Mouse (Mus musculus): ENCODE measurements around the gene Sorcs3.
A peak's percentile ranks its signal among the peaks of the same experiment; 100 is the strongest.

Sorcs3 gene

DNA sequence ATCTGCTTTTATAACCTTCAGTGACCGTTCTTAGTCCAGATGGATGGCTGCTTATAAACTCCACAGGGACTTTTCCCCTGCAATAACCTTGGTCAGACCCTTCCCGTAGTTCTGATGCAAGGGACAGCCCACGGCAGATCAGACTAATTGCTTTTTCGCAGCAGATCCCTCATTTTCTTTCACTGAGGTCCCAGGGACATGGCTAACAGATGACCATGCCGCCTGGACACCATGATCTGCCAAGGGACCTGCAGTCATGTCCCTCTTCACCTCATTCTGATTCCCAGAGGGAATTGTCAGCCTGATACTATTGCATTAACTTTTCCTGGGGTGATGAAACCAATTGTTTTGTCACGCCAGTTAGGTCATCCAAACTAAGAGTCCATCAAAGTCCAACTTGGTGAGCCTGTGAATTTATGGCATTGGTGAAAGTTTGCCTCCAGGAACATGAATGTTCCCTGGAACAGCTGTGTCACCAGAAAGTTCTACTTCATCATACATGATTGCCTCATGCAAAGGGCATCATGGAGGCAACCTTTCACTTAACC, 494.4 kb downstream of the Sorcs3 start:
- DNase-seq (ENCODE audit: extremely low spot score, low read depth, low spot score) = no peak

DNA sequence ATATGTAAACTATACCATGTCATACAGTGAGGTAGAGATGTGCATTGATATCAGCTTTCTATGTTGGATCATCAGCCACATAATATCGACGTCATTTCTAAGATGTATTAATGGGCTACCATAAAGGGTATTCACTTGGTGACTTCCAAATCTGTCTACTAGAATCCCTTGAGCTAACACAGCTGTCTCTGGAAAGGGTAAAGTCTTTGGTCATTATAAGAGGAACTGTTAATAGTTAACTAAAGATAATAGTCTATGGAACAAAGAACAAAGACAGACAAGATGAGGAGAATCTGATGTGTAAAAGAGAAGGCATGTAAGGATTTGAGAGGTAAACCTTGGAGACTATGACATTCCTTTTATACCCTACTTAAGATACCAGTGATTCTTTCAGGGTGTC, 497.9 kb downstream of the Sorcs3 start:
- no peak for DNase-seq (ENCODE audit: extremely low spot score, low read depth, low spot score)

DNA sequence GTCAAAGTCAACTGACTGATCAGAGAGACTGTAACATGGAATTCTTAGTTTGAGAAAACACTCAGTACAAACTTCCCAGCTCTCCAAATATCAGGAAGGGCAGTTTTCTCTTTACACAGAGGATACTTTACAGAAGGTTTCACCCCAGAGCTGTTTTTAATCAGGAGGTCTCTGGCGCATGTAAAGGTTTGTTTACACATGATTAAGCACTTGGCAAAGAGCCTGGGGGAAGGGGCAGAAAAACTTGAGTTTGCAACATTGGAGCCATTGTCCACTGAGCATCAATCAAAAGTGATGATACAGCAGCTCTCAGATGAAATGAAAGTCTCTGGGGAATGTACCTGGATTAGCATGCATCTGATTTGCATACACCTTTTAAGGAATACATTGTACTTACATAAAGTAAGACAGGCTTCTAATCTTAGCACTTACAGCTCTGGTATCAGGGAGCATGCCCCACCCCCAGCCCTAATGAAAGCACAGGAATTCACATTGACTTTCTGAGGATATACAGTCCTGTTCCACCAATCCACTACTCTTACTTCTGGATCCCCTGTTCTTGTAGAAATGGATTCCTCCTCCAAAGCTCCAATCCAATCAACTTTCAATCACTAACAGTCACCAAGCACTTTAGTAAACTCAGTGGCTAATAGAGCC, 500.6 kb downstream of the Sorcs3 start:
- no peak for DNase-seq (ENCODE audit: extremely low spot score, low read depth, low spot score)

DNA sequence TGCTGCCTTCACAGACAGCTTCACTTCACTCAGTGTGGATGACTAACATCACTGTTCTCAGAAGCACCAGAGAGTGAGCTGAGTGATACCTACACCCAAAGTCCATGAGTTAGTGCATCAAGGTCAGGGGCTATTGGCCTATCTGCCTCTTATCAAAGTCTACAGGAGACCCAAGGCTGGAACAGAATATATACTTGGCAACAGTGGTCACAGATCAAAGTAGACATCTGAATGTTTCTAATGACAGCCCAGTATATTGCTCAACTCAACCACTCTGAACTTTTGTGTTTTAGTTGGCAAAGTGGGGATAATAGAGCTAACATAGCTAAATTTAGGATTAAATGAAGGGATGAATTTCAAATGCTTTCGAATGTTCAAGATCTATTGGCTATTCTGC, 501.1 kb downstream of the Sorcs3 start:
- DNase-seq (ENCODE audit: extremely low spot score, low read depth, low spot score) = no peak

DNA sequence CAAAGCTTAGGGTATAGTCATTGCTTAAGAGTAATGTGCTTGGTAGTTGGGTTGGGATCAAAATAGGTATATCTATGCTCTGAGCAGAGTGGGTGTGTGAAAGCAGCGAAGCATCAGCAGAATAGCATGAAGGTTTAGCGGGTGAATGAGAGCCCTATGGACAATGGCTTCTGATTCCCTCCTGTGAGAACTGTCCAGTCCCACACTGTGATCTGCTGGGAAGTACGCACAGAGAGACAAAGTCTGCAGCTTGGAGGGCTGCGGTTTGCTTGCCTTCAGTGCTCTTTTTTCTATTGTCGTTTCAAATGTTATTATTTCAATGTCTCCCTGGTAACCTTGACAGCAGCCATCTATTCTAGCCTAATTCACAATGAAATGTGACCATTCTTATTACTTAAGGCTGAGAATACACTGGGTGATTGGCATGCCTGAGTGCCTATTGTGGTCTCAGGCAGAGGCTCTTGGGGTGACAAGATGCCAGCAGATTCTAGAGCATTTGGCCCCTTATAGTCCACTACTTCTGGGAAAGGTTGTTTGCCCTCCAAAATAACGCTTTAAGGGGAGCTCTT, 520.1 kb downstream of the Sorcs3 start:
- no peak for DNase-seq (ENCODE audit: extremely low spot score, low read depth, low spot score)

DNA sequence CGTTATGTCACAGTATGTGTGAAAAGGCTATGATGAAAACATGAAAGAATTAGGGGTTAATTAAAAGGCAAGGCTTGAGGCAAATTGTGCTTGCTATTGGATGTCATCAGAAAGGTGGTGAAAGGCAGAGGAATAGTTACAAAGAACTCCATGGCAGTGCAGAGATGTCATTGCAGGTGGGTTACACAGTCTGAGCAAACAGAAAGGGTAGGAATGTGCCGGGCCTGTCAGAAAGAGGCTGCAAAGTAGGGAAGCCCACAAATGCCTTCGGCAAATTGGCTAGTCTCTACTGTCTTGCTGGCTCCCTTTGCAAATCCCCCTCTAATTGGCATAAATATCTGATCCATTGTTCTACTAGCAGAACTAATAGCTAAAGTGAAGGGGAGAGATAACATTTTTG, 521.2 kb downstream of the Sorcs3 start:
- DNase-seq (ENCODE audit: extremely low spot score, low read depth, low spot score) = no peak

DNA sequence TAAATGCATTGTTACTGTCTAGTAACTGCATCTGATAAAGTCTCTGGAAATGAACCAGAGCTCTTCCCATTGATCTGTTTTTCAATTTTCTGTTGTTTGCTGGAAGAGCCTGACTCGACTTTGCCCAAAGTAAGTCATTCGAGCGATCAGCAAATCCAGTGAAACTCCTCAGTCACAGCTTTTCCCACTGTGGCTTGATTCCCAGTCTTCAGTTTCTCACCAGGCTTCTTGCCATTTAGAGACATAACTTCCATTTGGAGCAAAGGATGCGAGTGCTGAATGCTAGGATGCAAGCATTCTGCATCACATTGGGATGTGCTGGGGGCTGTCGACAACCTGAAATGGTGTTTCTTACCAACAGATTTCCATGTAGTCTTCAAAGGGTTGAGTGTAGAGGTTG, 521.8 kb downstream of the Sorcs3 start:
- DNase-seq (ENCODE audit: extremely low spot score, low read depth, low spot score) = no peak

DNA sequence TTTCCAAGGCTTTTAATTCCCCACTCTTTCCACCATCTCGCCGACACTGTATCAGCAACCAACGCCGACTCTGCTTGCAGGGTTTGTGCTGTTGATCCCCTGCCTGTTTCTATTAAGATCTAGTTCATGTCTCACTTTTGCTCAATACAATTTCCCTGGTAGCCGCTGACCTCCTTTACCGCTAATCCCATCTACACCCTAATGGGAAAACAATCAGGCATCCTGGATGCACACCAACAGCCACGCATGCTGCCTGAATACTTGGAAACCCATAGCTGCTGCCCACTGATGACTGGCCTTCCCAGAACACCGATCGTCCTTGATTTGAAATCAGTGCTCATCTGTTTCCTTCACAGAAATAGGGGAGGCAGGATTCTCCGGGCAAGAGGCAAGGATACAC, 525.9 kb downstream of the Sorcs3 start:
- DNase-seq (ENCODE audit: extremely low spot score, low read depth, low spot score) = no peak

DNA sequence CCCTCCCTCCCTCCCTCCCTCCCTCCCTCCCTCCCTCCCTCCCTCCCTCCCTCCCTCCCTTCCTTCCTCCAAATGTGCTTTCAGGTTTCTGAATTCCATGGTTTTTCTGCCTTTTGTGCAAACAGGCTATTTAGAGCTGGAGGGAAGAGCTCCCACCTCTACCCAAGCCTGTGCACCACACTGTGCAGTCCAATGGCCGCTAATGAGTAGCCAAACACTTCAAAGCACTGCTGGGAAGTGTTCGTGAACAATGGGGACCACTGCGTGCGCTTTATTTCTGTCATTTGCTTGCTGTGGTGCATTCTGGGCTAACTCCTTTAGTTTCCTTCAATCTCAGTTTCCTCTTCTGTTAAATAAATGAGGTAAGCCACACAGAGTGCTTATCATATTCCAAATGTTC, 528.5 kb downstream of the Sorcs3 start:
- DNase-seq (ENCODE audit: extremely low spot score, low read depth, low spot score) = no peak

DNA sequence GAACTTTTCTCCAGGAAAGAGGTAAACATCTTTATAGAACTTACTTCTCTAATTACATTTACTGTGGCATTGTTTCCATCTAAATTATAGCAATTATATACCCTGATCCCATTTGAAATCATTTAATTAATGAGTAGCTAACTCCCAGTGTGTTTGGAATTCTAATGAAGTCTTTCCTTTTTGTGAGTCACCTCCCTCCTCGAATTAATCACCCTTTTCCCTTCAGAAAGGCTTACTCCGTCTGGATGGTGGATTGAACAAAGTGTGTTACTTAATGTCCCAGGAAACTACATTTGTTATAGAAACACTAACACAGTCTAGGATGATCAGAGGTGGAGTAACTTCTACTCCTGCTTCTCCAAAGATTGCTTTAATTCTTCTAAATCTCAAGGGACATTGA, 531.7 kb downstream of the Sorcs3 start:
- no peak for DNase-seq (ENCODE audit: extremely low spot score, low read depth, low spot score)

DNA sequence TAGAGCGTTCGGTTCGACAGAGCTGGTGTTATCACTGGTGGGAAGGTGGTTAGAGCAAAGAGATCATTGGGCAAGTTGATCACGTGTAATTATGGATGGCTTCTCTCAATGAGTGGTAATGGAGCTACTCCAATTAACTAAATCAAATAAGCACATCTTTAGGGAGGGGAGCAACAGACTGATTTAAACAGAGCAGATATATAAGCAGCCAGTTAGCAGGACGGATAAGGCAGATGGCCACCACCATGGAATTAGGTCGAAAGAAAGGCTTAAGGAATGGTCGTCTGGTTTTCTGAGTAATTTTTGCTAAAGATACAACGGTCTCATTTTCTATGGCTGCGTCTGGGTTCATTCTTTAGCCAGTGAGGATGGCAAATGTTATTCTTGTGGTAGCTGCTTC, 549.3 kb downstream of the Sorcs3 start:
- no peak for DNase-seq (ENCODE audit: extremely low spot score, low read depth, low spot score)

DNA sequence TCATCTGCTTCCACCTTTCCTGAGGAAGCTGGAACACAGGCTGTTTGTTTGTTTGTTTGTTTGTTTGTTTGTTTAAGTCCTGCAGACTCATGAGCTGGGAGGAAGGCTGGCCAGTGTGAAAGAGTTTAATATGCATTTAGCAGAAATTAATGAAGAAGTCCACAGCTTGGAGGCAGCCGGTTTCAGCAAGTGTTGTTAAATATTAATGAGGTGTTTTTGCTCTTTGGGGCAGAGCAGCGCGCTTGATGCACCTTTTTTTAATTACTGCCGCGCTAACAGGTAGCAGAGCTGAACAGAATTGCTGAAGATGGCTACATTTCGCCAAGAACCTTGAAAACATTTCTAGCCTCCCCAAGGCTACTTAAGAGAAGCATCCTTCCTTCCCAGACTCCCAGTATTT, 551.0 kb downstream of the Sorcs3 start:
- DNase-seq (ENCODE audit: extremely low spot score, low read depth, low spot score) = peak; percentile 14

DNA sequence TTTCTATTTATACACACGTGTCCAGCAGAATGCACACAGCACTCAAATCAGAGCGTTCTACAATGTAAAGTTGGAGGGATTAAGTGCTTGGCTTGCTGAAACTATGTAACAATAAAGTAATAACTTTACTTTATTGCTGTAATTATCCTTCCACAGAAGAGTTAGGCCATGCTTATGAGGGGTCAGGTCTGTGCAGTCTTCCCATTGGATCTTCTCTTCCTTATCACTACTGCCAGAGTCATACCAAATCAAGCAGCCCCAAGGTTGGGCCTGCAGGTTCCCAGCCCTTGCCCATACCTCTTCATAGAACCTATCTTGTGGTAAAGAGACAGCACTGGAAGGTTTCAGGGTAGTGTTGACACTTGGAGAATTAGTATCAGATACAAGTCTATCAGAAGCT, 560.7 kb downstream of the Sorcs3 start:
- no peak for DNase-seq (ENCODE audit: extremely low spot score, low read depth, low spot score)

DNA sequence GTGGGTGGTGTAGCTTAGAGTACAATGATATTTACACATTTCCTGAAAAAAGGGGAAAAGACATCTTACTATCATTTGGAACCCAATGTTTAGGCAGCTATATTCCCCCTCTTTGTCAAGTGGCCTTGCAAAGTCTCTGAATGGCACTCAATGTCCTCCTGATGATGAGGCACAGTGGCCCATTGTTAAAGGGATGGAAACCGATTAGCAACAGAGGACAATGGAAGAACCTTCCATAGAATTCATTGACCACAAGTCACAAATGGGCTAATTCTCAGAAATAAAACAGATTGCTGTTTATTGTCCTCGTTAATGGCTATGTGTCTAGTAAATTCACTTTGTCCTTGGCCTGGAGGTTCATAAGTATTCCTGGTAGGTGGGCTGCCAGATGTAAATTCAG, 565.7 kb downstream of the Sorcs3 start:
- no peak for DNase-seq (ENCODE audit: extremely low spot score, low read depth, low spot score)

DNA sequence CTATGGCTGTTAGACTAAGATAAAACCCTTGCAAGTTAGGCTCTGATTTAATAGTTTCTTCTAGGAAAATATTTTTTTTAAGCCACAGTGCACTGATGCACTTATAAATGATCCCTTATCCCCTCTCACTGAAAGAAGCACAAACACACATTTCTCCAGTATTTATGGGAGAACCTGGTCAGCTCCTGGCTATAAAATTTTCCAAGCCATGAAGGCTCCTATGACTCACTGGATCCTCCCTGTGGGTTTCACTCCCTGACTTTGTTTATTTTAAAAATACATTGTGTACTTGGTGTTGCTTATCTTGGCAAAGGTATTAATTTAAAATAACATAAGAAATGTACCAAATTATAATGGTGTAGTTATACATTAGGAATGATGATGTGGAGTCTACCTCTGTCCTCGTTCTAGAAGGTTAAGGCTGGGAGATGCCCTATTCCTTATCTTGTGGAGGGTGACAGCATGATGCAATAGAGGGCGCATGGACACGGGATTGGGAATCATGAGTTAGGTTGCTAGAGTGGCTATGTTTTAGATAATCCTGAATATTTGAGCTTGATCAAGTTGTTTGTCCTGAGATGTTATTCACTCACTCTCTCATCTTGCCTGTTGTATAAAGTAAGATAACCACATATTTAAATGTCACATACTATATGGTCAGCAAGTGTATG, 573.4 kb downstream of the Sorcs3 start:
- no peak for DNase-seq (ENCODE audit: extremely low spot score, low read depth, low spot score)

DNA sequence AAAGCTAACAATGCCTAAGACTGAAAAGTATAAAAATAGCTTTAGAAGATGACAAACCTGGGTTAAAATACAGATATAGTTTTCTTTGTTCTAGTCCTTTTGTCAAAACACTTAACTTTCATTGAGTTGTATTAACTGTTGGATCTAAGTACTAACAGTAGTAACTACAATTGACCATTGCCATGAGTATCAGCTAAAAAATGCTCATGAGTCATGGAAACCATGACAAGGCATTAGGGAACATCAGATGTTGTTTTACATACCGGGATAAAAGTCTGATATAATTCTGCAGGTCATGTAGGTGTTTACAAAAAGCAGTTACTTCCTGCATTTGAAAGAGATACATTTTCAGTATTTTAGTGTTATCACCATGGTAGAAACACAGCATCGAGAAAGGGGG, 575.0 kb downstream of the Sorcs3 start:
- no peak for DNase-seq (ENCODE audit: extremely low spot score, low read depth, low spot score)

DNA sequence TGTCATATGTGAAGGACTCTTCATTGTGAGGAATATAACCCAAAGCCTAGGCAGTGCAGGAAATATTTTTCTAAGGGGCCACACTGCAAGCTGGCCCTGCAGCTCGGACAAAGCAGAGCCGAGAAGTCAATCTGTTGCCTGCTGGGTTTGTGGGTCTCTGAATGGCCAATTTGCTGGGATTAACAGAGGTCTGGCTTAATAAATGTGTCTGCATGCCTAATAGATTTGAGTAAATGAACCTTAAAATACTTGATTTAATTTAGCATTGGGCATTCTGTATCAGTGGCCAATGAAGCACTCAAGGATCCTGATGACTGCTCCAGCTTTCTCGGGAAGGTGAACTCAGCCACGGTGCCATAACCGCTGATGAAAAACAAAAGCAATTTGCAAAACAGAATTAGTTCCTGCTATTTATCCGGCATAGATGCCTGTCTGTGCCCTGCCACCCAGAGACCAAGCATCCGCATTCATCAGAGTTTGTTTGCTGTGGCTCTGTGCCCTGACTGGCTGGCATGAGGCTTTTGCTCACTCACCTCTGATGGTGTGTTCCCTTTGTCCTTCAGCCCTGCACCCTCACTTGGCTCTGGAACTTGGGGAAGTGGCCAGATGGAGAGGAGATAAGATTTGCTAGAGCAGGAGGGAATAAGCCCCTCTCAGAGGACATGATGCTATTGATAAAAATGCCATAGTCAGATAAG, 576.3 kb downstream of the Sorcs3 start:
- DNase-seq (ENCODE audit: extremely low spot score, low read depth, low spot score) = no peak

DNA sequence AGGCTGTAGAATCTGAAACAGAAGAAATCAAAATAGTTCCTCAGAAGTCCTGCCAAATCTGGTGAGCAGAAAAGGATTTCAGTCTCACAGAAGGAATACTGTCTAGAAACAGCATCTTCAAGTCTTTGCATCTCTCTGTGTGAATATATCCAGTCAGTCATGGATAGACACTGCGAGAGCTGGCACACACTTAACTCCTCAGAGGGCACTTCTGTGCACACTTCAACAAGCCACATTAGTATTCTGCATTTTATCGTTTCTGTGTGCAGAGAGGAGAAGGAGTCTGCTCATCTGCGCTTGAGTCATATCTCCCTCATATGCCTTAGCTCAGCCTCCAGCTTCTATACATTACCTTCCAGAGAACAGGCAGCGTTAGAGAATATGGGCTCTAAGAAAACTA, 581.4 kb downstream of the Sorcs3 start:
- no peak for DNase-seq (ENCODE audit: extremely low spot score, low read depth, low spot score)

DNA sequence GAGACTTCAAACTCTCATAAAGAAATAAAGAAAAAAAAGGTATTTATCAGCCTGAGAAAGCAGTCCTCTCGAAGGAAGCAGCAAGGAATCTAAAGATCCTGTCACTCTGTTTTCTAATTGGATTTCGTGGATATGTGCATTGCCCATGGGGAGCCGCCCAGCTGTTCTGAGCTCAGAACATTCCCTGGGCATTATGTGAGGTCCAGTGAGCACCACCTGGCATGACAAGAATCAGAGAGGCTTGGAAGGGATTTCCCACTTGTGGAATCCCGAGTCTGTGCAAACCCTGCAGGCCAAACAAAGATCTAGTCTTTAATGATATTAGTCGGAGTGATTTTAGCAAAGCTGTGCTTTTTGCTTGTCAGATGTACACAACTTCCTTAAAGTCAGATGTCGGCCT, 598.7 kb downstream of the Sorcs3 start:
- no peak for DNase-seq (ENCODE audit: extremely low spot score, low read depth, low spot score)

DNA sequence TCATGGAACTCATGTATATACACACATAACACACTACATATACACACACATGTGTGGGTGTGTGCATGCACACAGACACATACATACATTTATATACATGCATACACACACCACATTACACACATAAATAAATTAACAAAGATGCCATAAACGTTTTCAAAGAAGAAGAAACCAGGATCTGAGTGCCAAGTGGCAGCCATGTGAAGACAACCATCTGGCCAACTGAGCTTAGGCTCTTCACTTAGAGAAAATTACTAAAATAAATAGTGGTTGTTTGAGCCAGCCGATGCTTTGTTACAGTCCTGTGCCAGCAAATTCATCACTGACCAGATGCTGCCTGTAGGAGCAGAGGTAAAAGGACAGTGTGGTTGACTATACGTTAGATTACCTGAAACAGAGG, 605.7 kb downstream of the Sorcs3 start:
- no peak for DNase-seq (ENCODE audit: extremely low spot score, low read depth, low spot score)

DNA sequence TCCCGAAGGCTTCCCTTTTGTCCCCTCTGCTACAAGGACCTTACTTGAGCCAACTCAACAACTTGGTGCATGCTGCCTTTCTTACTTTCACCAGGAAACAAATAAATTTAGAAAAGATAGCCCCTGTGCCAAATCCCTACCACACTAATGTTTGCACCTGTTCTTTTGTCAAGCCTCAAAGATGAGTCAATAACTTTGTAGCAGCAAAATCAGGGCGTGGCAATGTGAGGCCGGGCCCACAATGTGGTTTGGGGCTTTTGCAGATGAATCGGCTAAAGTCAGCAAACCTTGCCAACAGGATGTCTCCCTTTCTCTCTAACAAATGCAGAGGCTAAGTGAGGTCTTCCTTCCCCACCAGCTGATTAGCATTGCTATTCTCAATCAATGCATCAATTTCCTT, 608.0 kb downstream of the Sorcs3 start:
- DNase-seq (ENCODE audit: extremely low spot score, low read depth, low spot score) = no peak

DNA sequence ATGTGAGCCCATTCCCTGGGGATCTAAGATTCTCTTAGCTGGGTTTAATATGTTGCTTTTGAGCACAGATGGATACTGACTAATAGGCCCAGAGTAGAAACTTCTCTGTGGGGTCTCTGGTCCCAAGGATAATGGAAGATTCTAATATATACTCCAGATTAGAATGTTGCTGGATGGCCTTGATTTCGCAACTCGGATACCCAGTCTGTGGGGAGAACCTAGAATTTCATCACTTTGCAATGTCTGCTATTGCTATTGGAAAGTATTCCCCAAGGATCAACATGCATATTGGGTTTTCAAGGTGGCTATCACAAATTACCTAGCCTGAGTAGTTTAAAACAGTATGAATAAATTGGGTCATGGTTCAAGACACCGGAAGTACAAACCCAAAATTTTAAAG, 609.2 kb downstream of the Sorcs3 start:
- DNase-seq (ENCODE audit: extremely low spot score, low read depth, low spot score) = no peak
